Comparison of ENCODE assay signal across 8 mouse cellular contexts in genomic region chr2:104493021-104493950, GRCm38 (mm10). TPM values are rescaled to one million over a fixed set of nuclear protein-coding genes. Genes with fewer than 3 reads are reported as not detected.
DNase-seq lines count a peak whose midpoint lies in the region; ATAC-seq and TF ChIP-seq lines count a peak whose summit lies in the region.

No protein-coding gene starts in this region.

- H3K4me3 ChIP-seq in MEL (ENCODE audit: control insufficient read depth in 1 of 2, insufficient read depth in 1 of 2, low read depth in 2 of 2, low read length in 2 of 2) = peak overlapping the region; percentile 98
- H3K4me3 ChIP-seq in forebrain, embryonic 15.5 days = peak overlapping the region; percentile 75
- H3K4me3 ChIP-seq in layer of hippocampus, adult 2 months = peak overlapping the region; percentile 91
- peak overlapping the region; percentile 98 for H3K4me3 ChIP-seq in lung, adult 2 months (replicated peaks; ENCODE audit: extremely low read depth, low read depth, low read length)
- peak overlapping the region; percentile 76 for H3K4me3 ChIP-seq in neural tube, embryonic 15.5 days (replicated peaks)

- peaks cover 36% of the 10 kb centered on the region for H3K79me2 ChIP-seq in MEL (ENCODE audit: control insufficient read depth, insufficient read depth, low read length, poor library complexity)

- peak; percentile 77 for ATAC-seq in forebrain, embryonic 15.5 days (replicated peaks)
- ATAC-seq in neural tube, embryonic 15.5 days (ENCODE audit: low FRiP score) = peak; percentile 83

- H3K27me3 ChIP-seq in MEL (ENCODE audit: control insufficient read depth in 1 of 2, insufficient read depth in 2 of 2, low read length in 2 of 2) = no peaks in the 10 kb centered on the region
- H3K27me3 ChIP-seq in forebrain, embryonic 15.5 days = no peaks in the 10 kb centered on the region
- 0 out of 2 replicates have a peak, but pooled peaks cover 2% of the 10 kb centered on the region for H3K27me3 ChIP-seq in neural tube, embryonic 15.5 days (replicated peaks)

- WGBS in forebrain, embryonic 15.5 days = under 1% methylated on average over 99 of the region's 99 CpGs
- under 1% methylated on average over 99 of the region's 99 CpGs for WGBS in lung, adult 2 months
- WGBS in neural tube, embryonic 15.5 days = under 1% methylated on average over 99 of the region's 99 CpGs

- peaks cover 0 to 16% of the 10 kb centered on the region in 2 experiments; a peak in 2 of 4 replicates for H3K36me3 ChIP-seq in MEL (ENCODE audit: control insufficient read depth in 1 of 2, insufficient read depth in 2 of 2, low read length in 2 of 2)
- H3K36me3 ChIP-seq in forebrain, embryonic 15.5 days = no peaks in the 10 kb centered on the region
- H3K36me3 ChIP-seq in neural tube, embryonic 15.5 days = no peaks in the 10 kb centered on the region

- TF ChIP-seq RAD21 in MEL (IDR thresholded peaks at IDR 0.05; ENCODE audit: low read depth, low read length) = no peak

- TF ChIP-seq POLR2A in MEL (IDR thresholded peaks at IDR 0.05; ENCODE audit: control insufficient read depth in 1 of 2, insufficient read depth in 1 of 2, low read depth in 1 of 2, low read length in 2 of 2, poor library complexity in 1 of 2) = peak; percentile 73 to 85
- TF ChIP-seq POLR2A in lung, adult 2 months (IDR thresholded peaks at IDR 0.05; ENCODE audit: borderline replicate concordance, extremely low read depth, low read depth, low read length) = peak; percentile 53; the same call in 1 of the 2 replicates

- peak; percentile 90 for DNase-seq in MEL (ENCODE audit: low read depth, low spot score)
- peak; percentile 83 for DNase-seq in cerebellum, adult 11-12 months
- peak; percentile 80 for DNase-seq in heart, postnatal 25 days (ENCODE audit: low spot score)
- peak; percentile 77 to 83 for DNase-seq in layer of hippocampus, adult 2 months (ENCODE audit: low spot score in 2 of 2)
- DNase-seq in lung, adult 2 months = peak; percentile 82
- peak; percentile 71 to 74 for DNase-seq in thymus, adult 18-20 months

- intact Hi-C loops in heart, postnatal 25 days (cut with DNase I) = loop anchor here (1.0 to 10.0 kb wide), 3 partner anchors 46 to 698 kb away; partner anchors contain the start of gene Caprin1

- no peaks in the 10 kb centered on the region for H3K9me3 ChIP-seq in MEL (replicated peaks; ENCODE audit: insufficient read depth, low read length)
- no peaks in the 10 kb centered on the region for H3K9me3 ChIP-seq in forebrain, embryonic 15.5 days
- no peaks in the 10 kb centered on the region for H3K9me3 ChIP-seq in neural tube, embryonic 15.5 days (replicated peaks)

- H3K4me2 ChIP-seq in forebrain, embryonic 15.5 days (replicated peaks) = peak overlapping the region; percentile 62
- H3K4me2 ChIP-seq in neural tube, embryonic 15.5 days = peak overlapping the region; percentile 66

- 0 out of 6 replicates have a peak, but pooled peaks of 1 of the 3 experiments have one; percentile 18 for TF ChIP-seq CTCF in MEL (IDR thresholded peaks at IDR 0.05 in 2 of 3, conservative IDR thresholded peaks at IDR 0.05 in 1 of 3; ENCODE audit: control insufficient read depth in 1 of 3, insufficient read depth in 1 of 3, low read depth in 2 of 3, low read length in 3 of 3, poor library complexity in 1 of 3, severe bottlenecking in 1 of 3)
- peak; percentile 67 for TF ChIP-seq CTCF in layer of hippocampus, adult 2 months (conservative IDR thresholded peaks at IDR 0.05)
- no peak for TF ChIP-seq CTCF in lung, adult 2 months (IDR thresholded peaks at IDR 0.05; ENCODE audit: insufficient read depth, low read length)

- no peak for TF ChIP-seq EP300 in MEL (IDR thresholded peaks at IDR 0.05; ENCODE audit: low read depth in 1 of 2, low read length in 2 of 2)

- H3K4me1 ChIP-seq in MEL (ENCODE audit: control insufficient read depth in 1 of 2, insufficient read depth in 2 of 2, low read length in 2 of 2) = peaks cover 9 to 10% of the 10 kb centered on the region in 2 experiments
- peaks cover 21% of the 10 kb centered on the region for H3K4me1 ChIP-seq in forebrain, embryonic 15.5 days
- peaks cover 11% of the 10 kb centered on the region for H3K4me1 ChIP-seq in lung, adult 2 months (ENCODE audit: control insufficient read depth, insufficient read depth, low read length)
- peaks cover 25% of the 10 kb centered on the region for H3K4me1 ChIP-seq in neural tube, embryonic 15.5 days

- peak overlapping the region; percentile 88 for H3K27ac ChIP-seq in MEL (ENCODE audit: control insufficient read depth, low read depth, low read length)
- H3K27ac ChIP-seq in forebrain, embryonic 15.5 days (replicated peaks) = peak overlapping the region; percentile 99
- H3K27ac ChIP-seq in layer of hippocampus, adult 2 months = peak overlapping the region; percentile 100
- peak overlapping the region; percentile 97 for H3K27ac ChIP-seq in neural tube, embryonic 15.5 days (replicated peaks)

- H3K9ac ChIP-seq in MEL (ENCODE audit: control insufficient read depth, low read depth, low read length, poor library complexity, severe bottlenecking) = peak overlapping the region; percentile 91
- H3K9ac ChIP-seq in forebrain, embryonic 15.5 days (replicated peaks) = peak overlapping the region; percentile 93
- peak overlapping the region; percentile 94 for H3K9ac ChIP-seq in neural tube, embryonic 15.5 days (replicated peaks)

TF ChIP-seq in MEL, 35 proteins besides CTCF, POLR2A, EP300 and RAD21:
- TF ChIP-seq ZMIZ1 (IDR thresholded peaks at IDR 0.05; ENCODE audit: low read depth, low read length) (peak; percentile 76; the same call in 1 of the 2 replicates), MAX (IDR thresholded peaks at IDR 0.05; ENCODE audit: low read length) (0 out of 2 replicates have a peak, but pooled peaks have one; percentile 30), MYB (IDR thresholded peaks at IDR 0.05; ENCODE audit: low read depth, low read length) (no peak), USF2 (IDR thresholded peaks at IDR 0.05; ENCODE audit: borderline replicate concordance in 1 of 2, insufficient read depth in 1 of 2, low read depth in 1 of 2, low read length in 2 of 2) (no peak), SIN3A (IDR thresholded peaks at IDR 0.05; ENCODE audit: low read length) (no peak; the same call in 1 of the 2 replicates), POLR2AphosphoS2 (IDR thresholded peaks at IDR 0.05; ENCODE audit: low read length) (0 out of 2 replicates have a peak, but pooled peaks have one; percentile 24), CHD1 (IDR thresholded peaks at IDR 0.05; ENCODE audit: low read depth, low read length) (no peak), NELFE (IDR thresholded peaks at IDR 0.05; ENCODE audit: low read depth, low read length) (peak; percentile 63; the same call in 1 of the 2 replicates), HCFC1 (IDR thresholded peaks at IDR 0.05; ENCODE audit: low read depth, low read length) (no peak), USF1 (IDR thresholded peaks at IDR 0.05; ENCODE audit: low read depth, low read length) (no peak), TBP (IDR thresholded peaks at IDR 0.05; ENCODE audit: low read depth, low read length) (peak; percentile 37; the same call in 1 of the 2 replicates), MEF2A (IDR thresholded peaks at IDR 0.05; ENCODE audit: extremely low read depth, insufficient replicate concordance, low read depth, low read length, poor library complexity, severe bottlenecking) (no peak), UBTF (IDR thresholded peaks at IDR 0.05; ENCODE audit: borderline replicate concordance, insufficient read depth, low read depth, low read length) (peak; percentile 95; the same call in 1 of the 2 replicates), ZNF384 (IDR thresholded peaks at IDR 0.05; ENCODE audit: low read depth, low read length) (no peak), MXI1 (IDR thresholded peaks at IDR 0.05; ENCODE audit: low read depth, low read length) (peak; percentile 92), BHLHE40 (IDR thresholded peaks at IDR 0.05; ENCODE audit: borderline replicate concordance, low read depth, low read length) (no peak), POLR2AphosphoS5 (IDR thresholded peaks at IDR 0.05; ENCODE audit: borderline replicate concordance, low read depth, low read length) (no peak), NRF1 (IDR thresholded peaks at IDR 0.05; ENCODE audit: insufficient read depth, low read depth, low read length, poor library complexity, severe bottlenecking) (0 out of 2 replicates have a peak, but pooled peaks have one; percentile 19), ZC3H11A (IDR thresholded peaks at IDR 0.05; ENCODE audit: low read depth, low read length) (no peak), MYC (IDR thresholded peaks at IDR 0.05; ENCODE audit: low read depth, low read length) (peak; percentile 56; the same call in 1 of the 2 replicates), GATA1 (IDR thresholded peaks at IDR 0.05; ENCODE audit: low read depth, low read length) (peak; percentile 44; the same call in 1 of the 2 replicates), GABPA (IDR thresholded peaks at IDR 0.05; ENCODE audit: low read depth, low read length) (no peak)

RNA-seq across cellular contexts. Expression of gene Hipk3, which starts 1.0 kb away (rescaled TPM):
- 11.9 and 12.1 TPM in 2 replicates for total RNA-seq in MEL (2012; rRNA removed)
- polyA plus RNA-seq in MEL (2012; ENCODE audit: insufficient read depth in 1 of 2, insufficient read length in 2 of 2, low read depth in 1 of 2, low replicate concordance in 2 of 2, missing spikeins in 1 of 2) = 10 to 100 TPM; 17.0 to 19.4 TPM
- polyA plus RNA-seq in forebrain, embryonic 15.5 days (2015; fragmentation: Nextera tagmentation; extraction: Ambion mirVana) = 6.4 and 6.6 TPM in 2 replicates
- 100 to 1,000 TPM; 202 to 215 TPM for total RNA-seq in heart, postnatal 25 days (2021)
- 10 to 100 TPM; 69.4 to 72.5 TPM for total RNA-seq in layer of hippocampus, adult 2 months (2021)
- polyA plus RNA-seq in lung, adult 2 months (2012; rRNA removed) = 39.3 and 46.2 TPM in 2 replicates
- 7.2 and 9.8 TPM in 2 replicates for polyA plus RNA-seq in neural tube, embryonic 15.5 days (2015; fragmentation: Nextera tagmentation; extraction: Ambion mirVana)

Comparison
In these comparisons a context has a peak if more than half of its experiments do, and no peak if none do; other contexts are left out.
1. Peak in every context shown above with its lines: DNase-seq, ATAC-seq, H3K4me3 ChIP-seq and H3K27ac ChIP-seq.